Mouse (Mus musculus) thymus, adult 2 months (tissue): Measurements from ENCODE around the gene Racgap1.

Experiments
- CTCF ChIP-seq: fragments of 200-500 bp; IDR thresholded peaks from 2 replicates; pipeline ENCODE4 v1.5.1; 2012; ENCODE audit warnings: mild to moderate bottlenecking, control low read depth, low read length, moderate library complexity, borderline replicate concordance; ENCODE audit not compliant: control insufficient read depth, poor library complexity, insufficient read depth; ENCODE audit errors: extremely low read depth
- POLR2A ChIP-seq: fragments of 200-500 bp; IDR thresholded peaks from 2 replicates; pipeline ENCODE4 v1.6.1; 2012; ENCODE audit warnings: mild to moderate bottlenecking, low read length, control low read depth, moderate library complexity; ENCODE audit not compliant: control insufficient read depth, poor library complexity, insufficient read depth; ENCODE audit errors: extremely low read depth

DNA sequence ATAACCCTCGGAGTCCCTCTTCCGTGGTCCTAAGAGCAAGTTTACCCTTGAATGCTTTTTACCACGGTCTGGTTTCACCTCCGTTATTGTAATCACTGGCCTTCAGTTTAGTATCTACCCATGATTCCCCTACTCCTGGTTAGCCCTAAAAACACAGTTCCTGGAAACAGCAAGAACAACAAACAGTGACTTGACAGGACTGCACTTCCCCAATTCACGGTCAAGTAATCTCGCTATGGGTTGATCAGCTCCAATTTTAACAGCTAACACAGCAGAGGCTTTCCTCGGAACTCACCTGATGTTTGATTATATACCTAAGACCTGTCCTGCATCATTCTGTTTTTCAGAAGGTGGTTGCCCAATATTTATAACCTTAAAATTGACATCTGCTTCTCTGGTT is 16.8 kb downstream of the Racgap1 start:
- TF ChIP-seq POLR2A (no peak), CTCF (no peak)
